Mouse (Mus musculus) kidney, adult 8-10 months (tissue): Measurements from ENCODE around the gene Limd2.

Experiments used
- DNase-seq, 2 experiments: peaks; one replicate each; pipeline ENCODE4 v3.0.0; 2022

Limd2 gene

GRCm38 (mm10) chr11:106122736-106123135 is 37.9 kb downstream of the Limd2 start:
- peak; percentile 24 to 28 for DNase-seq

DNA sequence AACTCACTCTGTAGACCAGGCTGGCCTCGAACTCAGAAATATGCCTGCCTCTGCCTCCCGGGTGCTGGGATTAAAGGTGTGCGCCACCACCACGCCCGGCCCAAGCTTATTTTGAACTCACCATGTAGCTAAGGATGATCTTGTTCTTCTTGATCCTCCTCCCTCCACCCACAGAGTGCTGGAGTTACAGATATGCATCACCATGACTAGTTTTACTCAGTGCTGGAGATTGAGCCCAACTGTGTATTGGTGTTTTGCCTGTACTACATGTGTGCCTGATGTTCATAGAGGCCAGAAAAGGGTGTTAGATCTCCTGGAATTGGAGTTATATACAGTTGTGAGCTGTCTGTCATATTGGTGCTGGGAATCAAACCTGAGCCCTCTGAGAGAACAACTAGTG is 38.4 kb downstream of the Limd2 start:
- DNase-seq: no peak

DNA sequence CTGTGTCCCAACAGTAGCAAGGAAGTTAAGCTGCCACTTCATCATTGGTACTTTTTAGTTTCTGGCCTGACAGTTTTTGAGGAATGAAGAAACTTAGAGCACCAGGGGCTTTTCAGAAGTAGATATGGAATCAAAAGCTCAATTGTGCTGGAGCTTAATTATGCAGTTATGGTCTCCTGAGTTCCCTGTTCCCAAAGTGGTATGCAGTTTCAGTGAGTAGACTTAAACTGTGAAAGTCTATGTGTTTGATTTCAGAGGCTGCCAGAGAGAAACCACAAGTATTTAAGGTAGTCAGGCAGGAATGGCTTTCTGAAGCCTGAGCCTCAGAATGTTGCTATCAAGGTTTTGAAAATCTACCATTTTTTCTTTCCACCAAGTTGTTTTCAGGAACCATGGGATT is 49.0 kb downstream of the Limd2 start:
- DNase-seq: no peak
